Mouse (Mus musculus) heart, adult 18-20 months (tissue): ENCODE data around the gene Adgrl3. TPM values are rescaled to one million over a fixed set of nuclear protein-coding genes. Genes with fewer than 3 reads are reported as not detected.

ENCODE experiments used
- DNase-seq, 2 experiments: peaks; one replicate each; pipeline ENCODE4 v3.0.0; 2021 to 2022; ENCODE audit warnings: mixed read lengths in 1 of 2
- microRNA-seq, 2 experiments: library from miRNA; unstranded; fragments of <30 nt; microRNA quantifications; one replicate each; pipeline ENCODE4 v1.2.0; 2022
- total RNA-seq, 2 experiments: library from RNA; stranded (reverse); gene quantifications; 2 replicates each; pipeline ENCODE4 v1.2.3; 2021

The Adgrl3 gene
- total RNA-seq, 2 experiments from 2014 or later = 3.4 to 4.0 TPM

- DNase-seq = no peak
These were observed 817.9 kb downstream of the Adgrl3 start for GRCm38 (mm10) chr5:81837860-81838259.

GRCm38 (mm10) chr5:81843798-81844197 is 823.9 kb downstream of the Adgrl3 start:
- DNase-seq = no peak

GRCm38 (mm10) chr5:81870336-81870735 is 850.4 kb downstream of the Adgrl3 start:
- DNase-seq = no peak

Small RNA genes within 50 kb of the gene (microRNA-seq; reads per million reads assigned to microRNA genes)
- 0 reads per million in 2 experiments for gene Gm22048
